Mouse (Mus musculus) forebrain, embryonic 11.5 days (tissue): ENCODE measurements around the gene Gm2000. TPM values are rescaled to one million over a fixed set of nuclear protein-coding genes. Genes with fewer than 3 reads are reported as not detected.

Source experiments
- ATAC-seq: fragments of 200-750 bp; cut with Nextera tagmentation; replicated peaks from 2 replicates; pipeline ENCODE4 v1.8.0; 2017; ENCODE audit warnings: moderate TSS enrichment; ENCODE audit not compliant: low FRiP score
- DNase-seq: peaks from one replicate; pipeline ENCODE4 v3.0.0-alpha.2; 2017; ENCODE audit warnings: low spot score
- H3K27ac ChIP-seq: fragments of 300-500 bp; sonication (generic); 2 replicates; pipeline ENCODE4 v1.5.1; 2014; ENCODE audit warnings: low read depth, low read length
- H3K27me3 ChIP-seq: fragments of 300-500 bp; sonication (generic); 2 replicates; pipeline ENCODE4 v1.6.1; 2014; ENCODE audit warnings: mild to moderate bottlenecking, low read length, mixed read lengths; ENCODE audit not compliant: control insufficient read depth, insufficient read depth
- H3K36me3 ChIP-seq: fragments of 300-500 bp; sonication (generic); 2 replicates; pipeline ENCODE4 v1.6.1; 2014; ENCODE audit warnings: mild to moderate bottlenecking, low read length, moderate library complexity, mixed read lengths; ENCODE audit not compliant: control insufficient read depth, insufficient read depth
- H3K4me1 ChIP-seq: fragments of 300-500 bp; sonication (generic); replicated peaks from 2 replicates; pipeline ENCODE4 v1.6.1; 2014; ENCODE audit warnings: low read length, mixed read lengths; ENCODE audit not compliant: control insufficient read depth, insufficient read depth
- H3K4me2 ChIP-seq: fragments of 300-500 bp; sonication (generic); 2 replicates; pipeline ENCODE4 v1.6.1; 2014; ENCODE audit warnings: low read depth, mild to moderate bottlenecking, low read length, moderate library complexity, mixed read lengths; ENCODE audit not compliant: severe bottlenecking
- H3K4me3 ChIP-seq: fragments of 300-500 bp; sonication (generic); 2 replicates; pipeline ENCODE4 v1.5.1; 2014; ENCODE audit warnings: low read depth, low read length
- H3K9ac ChIP-seq: fragments of 300-500 bp; sonication (generic); 2 replicates; pipeline ENCODE4 v1.6.1; 2014; ENCODE audit warnings: low read length
- H3K9me3 ChIP-seq: fragments of 300-500 bp; sonication (generic); 2 replicates; pipeline ENCODE4 v1.6.1; 2016; ENCODE audit warnings: low read length, mixed read lengths; ENCODE audit not compliant: control insufficient read depth
- WGBS: fragments of 180-500 bp; shearing (Covaris S2); extraction: QIAGEN DNeasy Blood & Tissue Kit; methylation state at CpG from one replicate; pipeline ENCODE4 v1.1.7; 2014; 5-methylcytosine and 5-hydroxymethylcytosine counted together
- polyA plus RNA-seq: library from polyadenylated mRNA; unstranded; fragments of >200 nt; fragmentation: Nextera tagmentation; extraction: Ambion mirVana; gene quantifications from 2 replicates; pipeline ENCODE4 v1.2.1, GENCODE M21; 2014

Gene Gm2000
- polyA plus RNA-seq: 833 and 877 TPM in 2 replicates

DNA sequence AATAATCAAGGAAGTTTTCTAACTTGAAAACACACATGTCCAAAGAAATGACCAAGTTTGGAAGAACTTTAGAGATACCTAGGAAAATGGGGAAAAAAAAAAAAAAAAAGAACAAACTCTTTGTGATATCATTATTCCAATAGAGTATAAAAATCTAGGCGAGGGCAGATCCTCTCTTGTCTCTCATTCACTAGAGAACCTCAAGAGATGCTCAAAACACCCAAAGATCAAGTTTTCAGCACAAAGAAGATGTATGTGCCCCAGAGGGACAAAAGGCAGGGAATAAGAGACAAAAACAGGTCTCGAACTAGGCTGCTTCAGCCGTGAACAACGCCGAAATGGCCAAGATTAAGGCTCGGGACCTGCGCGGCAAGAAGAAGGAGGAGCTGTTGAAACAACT is at the start of gene Gm2000:
Gm2000 (plus strand) TSS at position 301 of the 400 bp plus-strand sequence.
- no peaks in the 10 kb centered on the region for H3K9me3 ChIP-seq

DNA sequence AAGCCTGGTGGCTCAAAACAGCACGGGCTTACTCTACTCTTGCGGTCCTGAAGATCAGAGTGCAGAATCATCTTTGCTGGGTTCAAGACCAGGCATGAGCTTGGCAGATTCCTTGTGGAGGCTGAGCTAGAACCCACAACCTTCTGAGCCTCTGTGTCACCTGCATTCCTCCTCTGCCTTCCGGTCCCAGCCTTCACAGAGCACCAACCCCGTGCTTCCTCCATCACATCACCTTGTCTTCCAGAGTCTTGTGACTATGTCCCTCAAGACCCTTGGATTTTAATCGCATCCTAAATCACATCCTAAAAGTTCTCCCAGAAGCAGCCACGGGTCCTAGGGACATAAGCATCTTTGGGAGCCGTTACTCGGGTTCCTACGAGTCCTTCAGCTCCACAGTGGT is 42.7 kb upstream of the Gm2000 start:
- no peaks in the 10 kb centered on the region for H3K9me3 ChIP-seq
- H3K9ac ChIP-seq: no peak overlapping the region
- 86% methylated on average over 9 of the region's 9 CpGs for WGBS
- H3K4me1 ChIP-seq: no peaks in the 10 kb centered on the region
- no peaks in the 10 kb centered on the region for H3K36me3 ChIP-seq
- no peak overlapping the region for H3K27ac ChIP-seq
- H3K4me2 ChIP-seq: no peak overlapping the region
- H3K27me3 ChIP-seq: no peaks in the 10 kb centered on the region
- DNase-seq (no peak), ATAC-seq (no peak)
- no peak overlapping the region for H3K4me3 ChIP-seq

More for the DNA sequence above, at the start of gene Gm2000:
- Histone ChIP-seq H3K36me3 (no peaks in the 10 kb centered on the region), H3K4me1 (no peaks in the 10 kb centered on the region), H3K4me2 (no peak within 1 kb of the TSS), H3K4me3 (no peak within 1 kb of the TSS), H3K27ac (no peak within 1 kb of the TSS), H3K9ac (no peak within 1 kb of the TSS), H3K27me3 (no peaks in the 10 kb centered on the region)
- WGBS: 83% methylated on average over 8 of the region's 8 CpGs
- DNase-seq (no peak), ATAC-seq (no peak)

DNA sequence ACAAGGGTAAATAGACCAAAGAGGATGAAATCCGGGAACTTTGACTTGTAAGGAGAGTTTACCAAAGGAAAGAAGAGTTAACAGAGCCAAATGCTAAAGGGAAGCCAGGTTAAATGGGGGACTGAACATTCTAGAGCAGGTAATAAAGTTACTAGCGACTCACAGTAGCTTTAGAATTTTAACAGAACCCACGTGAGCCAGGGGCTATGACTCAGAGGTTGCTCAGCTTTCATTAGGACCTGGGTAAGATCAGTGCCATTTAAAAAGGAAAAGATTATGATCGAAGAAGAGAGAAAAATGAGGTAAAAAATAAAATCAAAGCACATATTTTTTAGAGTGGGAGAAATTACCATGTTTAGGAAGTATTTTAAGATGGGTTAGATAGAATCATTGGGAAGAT is 25.0 kb upstream of the Gm2000 start:
- Histone ChIP-seq H3K9ac (no peak overlapping the region), H3K36me3 (no peaks in the 10 kb centered on the region), H3K4me2 (no peak overlapping the region), H3K27ac (no peak overlapping the region), H3K9me3 (no peaks in the 10 kb centered on the region), H3K4me1 (no peaks in the 10 kb centered on the region), H3K4me3 (no peak overlapping the region), H3K27me3 (no peaks in the 10 kb centered on the region)
- DNase-seq (no peak), ATAC-seq (no peak)
- WGBS: 77% methylated on average over 4 of the region's 4 CpGs

DNA sequence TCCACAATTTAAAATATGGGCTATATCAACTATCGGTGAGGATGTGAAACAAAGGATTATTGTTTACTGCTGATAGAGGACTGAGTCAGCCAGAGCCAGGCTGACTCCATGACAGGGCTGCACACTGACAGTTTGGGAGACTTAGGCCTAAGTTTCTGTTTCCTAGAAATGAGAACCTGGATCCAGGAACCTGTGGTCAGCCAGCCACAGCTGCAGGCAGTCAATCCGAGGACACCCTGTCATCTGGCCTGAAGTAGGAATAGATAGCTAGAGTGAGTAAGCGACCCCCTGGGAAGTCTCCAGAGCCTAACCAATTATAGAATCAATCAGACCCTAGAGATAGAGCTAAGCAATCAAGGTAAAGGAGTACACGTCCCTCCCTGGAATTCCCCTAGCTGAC is 21.4 kb upstream of the Gm2000 start:
- H3K9me3 ChIP-seq: no peaks in the 10 kb centered on the region
- H3K4me2 ChIP-seq: no peak overlapping the region
- H3K4me1 ChIP-seq: no peaks in the 10 kb centered on the region
- no peaks in the 10 kb centered on the region for H3K36me3 ChIP-seq
- H3K9ac ChIP-seq: no peak overlapping the region
- whole genome bisulfite sequencing: 71% methylated on average over 4 of the region's 4 CpGs
- no peak overlapping the region for H3K27ac ChIP-seq
- DNase-seq: no peak
- H3K4me3 ChIP-seq: no peak overlapping the region
- ATAC-seq: no peak
- H3K27me3 ChIP-seq: no peaks in the 10 kb centered on the region

DNA sequence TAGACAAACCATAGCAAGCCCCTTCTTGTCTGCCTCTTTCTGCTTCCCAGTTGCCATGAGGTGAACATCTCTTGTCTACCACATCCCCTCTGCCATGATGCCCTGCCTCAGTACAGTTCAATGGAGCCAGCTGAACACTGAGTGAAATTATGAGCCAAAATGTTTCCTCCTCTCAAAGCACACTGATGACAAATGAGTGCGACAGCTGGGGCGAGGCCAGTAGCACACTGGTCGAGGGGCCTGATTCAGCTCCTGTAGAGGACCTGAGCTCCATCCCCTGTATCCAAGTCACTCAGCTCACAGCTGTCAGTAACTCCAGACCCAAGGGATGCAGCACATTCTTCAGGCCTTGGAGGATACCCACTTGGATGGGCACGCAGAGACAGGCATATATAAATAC is 20.2 kb upstream of the Gm2000 start:
- Histone ChIP-seq H3K4me2 (no peak overlapping the region), H3K27me3 (no peaks in the 10 kb centered on the region), H3K9me3 (no peaks in the 10 kb centered on the region), H3K27ac (no peak overlapping the region), H3K4me3 (no peak overlapping the region), H3K4me1 (no peaks in the 10 kb centered on the region), H3K9ac (no peak overlapping the region), H3K36me3 (no peaks in the 10 kb centered on the region)
- ATAC-seq: no peak
- WGBS: 94% methylated on average over 4 of the region's 4 CpGs
- no peak for DNase-seq

DNA sequence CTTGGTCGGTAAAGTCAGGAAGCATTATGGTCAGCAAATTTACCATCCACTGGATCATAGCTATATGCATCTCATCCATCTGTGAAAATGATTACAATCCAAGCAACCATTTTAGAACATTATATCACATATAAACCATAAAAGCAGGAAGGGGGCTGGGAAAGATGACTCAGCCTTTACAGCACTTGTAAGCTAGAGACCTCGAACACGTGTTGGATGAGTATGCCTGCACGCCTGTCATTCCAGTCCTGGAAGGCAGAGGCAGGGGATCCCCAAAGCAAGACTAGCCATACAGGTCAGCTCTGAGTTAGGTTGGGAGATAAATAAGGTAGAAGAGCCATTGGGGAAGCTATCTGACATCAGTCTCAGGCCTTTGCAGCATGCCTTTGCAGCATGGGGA is 16.8 kb upstream of the Gm2000 start:
- WGBS: 85% methylated on average over 4 of the region's 4 CpGs
- H3K4me1 ChIP-seq: no peaks in the 10 kb centered on the region

DNA sequence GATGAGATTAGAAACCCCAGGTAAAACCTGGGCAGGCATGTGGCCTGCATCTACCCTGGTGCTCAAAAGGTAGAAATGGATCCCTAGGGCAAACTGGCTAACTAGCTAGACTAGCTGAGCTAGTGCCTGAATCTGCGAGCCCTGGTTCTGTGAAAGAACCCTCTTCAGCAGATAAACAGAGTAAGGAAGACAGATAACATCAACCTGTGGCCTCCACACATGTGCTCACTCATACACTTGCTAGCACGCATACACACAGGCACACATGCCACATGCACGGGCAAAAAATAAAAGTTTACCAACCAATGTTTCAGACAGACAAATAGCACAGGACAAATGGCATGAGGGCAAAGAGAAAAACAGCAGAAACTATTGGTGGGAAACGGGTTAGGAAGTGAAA is 15.4 kb upstream of the Gm2000 start:
- ATAC-seq (no peak), DNase-seq (no peak)
- H3K4me2 ChIP-seq: no peak overlapping the region
- no peak overlapping the region for H3K27ac ChIP-seq
- WGBS: 93% methylated on average over 4 of the region's 4 CpGs
- H3K9ac ChIP-seq: no peak overlapping the region
- no peaks in the 10 kb centered on the region for H3K9me3 ChIP-seq
- H3K4me1 ChIP-seq: no peaks in the 10 kb centered on the region
- no peaks in the 10 kb centered on the region for H3K36me3 ChIP-seq
- H3K4me3 ChIP-seq: no peak overlapping the region
- no peaks in the 10 kb centered on the region for H3K27me3 ChIP-seq

More for the DNA sequence above, 16.8 kb upstream of the Gm2000 start:
- no peak overlapping the region for H3K9ac ChIP-seq
- H3K36me3 ChIP-seq: no peaks in the 10 kb centered on the region
- H3K4me2 ChIP-seq: no peak overlapping the region
- H3K27me3 ChIP-seq: no peaks in the 10 kb centered on the region
- DNase-seq: no peak
- ATAC-seq: no peak
- H3K4me3 ChIP-seq: no peak overlapping the region
- H3K9me3 ChIP-seq: no peaks in the 10 kb centered on the region
- H3K27ac ChIP-seq: no peak overlapping the region

DNA sequence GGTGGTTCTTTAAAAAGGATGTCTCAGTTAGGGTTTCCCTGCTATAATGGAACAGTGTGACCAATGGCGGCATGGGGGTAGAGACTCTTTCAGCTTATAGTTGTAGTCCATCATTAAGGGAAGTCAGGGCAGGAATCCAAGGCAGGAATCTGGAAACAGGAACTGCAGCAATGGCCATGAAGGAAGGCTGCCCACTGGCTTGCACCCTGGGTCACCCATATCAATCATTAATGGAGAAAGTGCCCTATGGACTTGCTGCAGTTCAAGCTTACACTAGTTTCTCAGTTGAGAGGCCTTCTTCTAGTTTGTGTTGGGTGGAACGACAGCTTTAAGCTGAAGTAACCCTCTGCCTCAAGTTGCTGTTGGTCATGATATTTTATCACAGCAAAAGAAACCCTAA is 13.4 kb upstream of the Gm2000 start:
- no peak overlapping the region for H3K4me3 ChIP-seq
- no peaks in the 10 kb centered on the region for H3K36me3 ChIP-seq
- no peak overlapping the region for H3K4me2 ChIP-seq
- no peaks in the 10 kb centered on the region for H3K9me3 ChIP-seq
- WGBS: 87% methylated on average over 2 of the region's 2 CpGs
- H3K27ac ChIP-seq: no peak overlapping the region
- H3K9ac ChIP-seq: no peak overlapping the region
- no peak for ATAC-seq
- no peaks in the 10 kb centered on the region for H3K27me3 ChIP-seq
- no peak for DNase-seq
- no peaks in the 10 kb centered on the region for H3K4me1 ChIP-seq

DNA sequence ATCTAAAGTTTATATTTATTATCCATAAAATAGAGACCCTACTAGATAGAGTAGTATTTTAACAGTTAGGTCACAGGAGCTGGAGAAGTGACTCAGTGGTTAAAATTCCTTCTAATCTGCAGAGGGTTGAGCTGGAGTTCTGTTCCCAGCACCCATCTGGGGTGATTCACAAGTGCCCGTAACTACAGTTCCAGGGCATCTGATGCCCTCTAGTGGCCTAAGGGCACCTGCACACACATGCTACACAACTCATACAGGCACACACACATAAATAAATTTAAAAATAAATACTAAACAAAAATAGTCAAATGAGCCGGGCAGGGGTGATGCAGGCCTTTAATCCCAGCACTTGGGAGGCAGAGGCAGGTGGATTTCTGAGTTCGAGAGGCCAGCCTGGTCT is 15.4 kb downstream of the Gm2000 start:
- Histone ChIP-seq H3K4me2 (no peak overlapping the region), H3K4me1 (no peaks in the 10 kb centered on the region), H3K9me3 (no peaks in the 10 kb centered on the region), H3K36me3 (no peaks in the 10 kb centered on the region), H3K27ac (no peak overlapping the region), H3K27me3 (no peaks in the 10 kb centered on the region), H3K4me3 (no peak overlapping the region), H3K9ac (no peak overlapping the region)
- DNase-seq: no peak
- WGBS: 91% methylated on average over 3 of the region's 3 CpGs
- no peak for ATAC-seq
